Mouse (Mus musculus) heart, postnatal 14 days (tissue): ENCODE results near the gene Olfr790. TPM values are rescaled to one million over a fixed set of nuclear protein-coding genes. Genes with fewer than 3 reads are reported as not detected.

Source experiments
- DNase-seq, 2 experiments: peaks; one replicate each; pipeline ENCODE4 v3.0.0; 2021 to 2022
- intact Hi-C: fragments of 180-260 bp; cut with DNase I; formaldehyde crosslinking; loops from one replicate; pipeline ENCODE4 v1.15.1; 2025
- long read RNA-seq, 2 experiments: library from polyadenylated mRNA; stranded (forward); transcript quantifications; one replicate each; pipeline ENCODE4 v2.0.0; 2021
- total RNA-seq, 2 experiments: library from RNA; stranded (reverse); gene quantifications; 2 replicates each; pipeline ENCODE4 v1.2.3; 2021

The Olfr790 gene
- not detected for total RNA-seq
- long read RNA-seq, experiment 1 = 0 reads
- long read RNA-seq, experiment 2 = 0 reads

GRCm38 (mm10) chr10:129498192-129498591 lies at the start of gene Olfr790:
Gene Olfr790, plus strand, starts transcription at chr10:129498492.
- no peak for DNase-seq
- intact Hi-C loops = no loop called here

GRCm38 (mm10) chr10:129461562-129461961 lies 36.7 kb upstream of the Olfr790 start, which contains the start of gene Olfr787:
Gene Olfr787, plus strand, starts transcription at chr10:129461862.
- no peak for DNase-seq

DNA sequence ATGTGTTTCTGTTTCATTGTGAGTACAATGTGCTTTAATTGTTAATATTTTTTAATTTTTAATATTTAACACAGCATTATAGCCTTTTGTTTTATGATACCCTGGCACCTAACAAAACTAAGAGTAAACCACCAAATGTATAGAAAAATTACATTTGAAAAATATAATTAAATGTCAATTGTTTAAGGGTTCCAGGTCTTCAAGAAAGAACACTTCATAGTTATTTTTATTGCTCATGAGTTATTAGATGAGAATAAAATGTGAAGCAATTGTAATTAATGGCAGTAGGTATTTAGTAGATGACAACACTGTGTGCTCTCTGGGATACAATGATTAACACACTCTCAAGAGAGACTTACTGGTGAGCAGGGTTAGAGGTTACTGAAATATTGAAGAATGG lies 27.6 kb upstream of the Olfr790 start, which contains the start of gene Olfr788:
Gene Olfr788 (plus strand): TSS at position 301 of the 400 bp plus-strand sequence.
- no peak for DNase-seq
- intact Hi-C loops = no loop called here

More at GRCm38 (mm10) chr10:129461562-129461961, 36.7 kb upstream of the Olfr790 start, which contains the start of gene Olfr787:
- intact Hi-C loops = no loop called here

- intact Hi-C loops = no loop called here
- no peak for DNase-seq
Observed at GRCm38 (mm10) chr10:129473256-129473655, 25.0 kb upstream of the Olfr790 start.

- intact Hi-C loops = no loop called here
- DNase-seq = no peak
Observed at GRCm38 (mm10) chr10:129473723-129474122, 24.6 kb upstream of the Olfr790 start.

DNA sequence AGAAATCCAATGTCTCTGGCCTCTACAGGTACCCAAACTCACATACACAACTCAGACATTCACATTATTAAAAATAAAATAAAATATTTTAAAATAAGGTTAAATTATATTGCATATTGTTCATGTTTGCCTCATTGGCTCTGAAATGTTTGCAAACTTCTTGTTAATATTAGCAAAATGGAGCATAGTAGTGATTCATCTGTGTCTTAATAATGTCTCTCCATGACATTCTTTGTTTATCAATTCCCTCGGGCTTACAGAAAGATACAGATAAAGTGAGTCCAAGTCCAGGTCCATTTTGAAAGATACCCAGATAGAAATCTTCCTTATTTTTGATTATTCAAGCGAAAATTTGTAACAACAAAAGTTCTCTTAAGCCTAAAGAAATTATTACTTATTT lies 13.8 kb upstream of the Olfr790 start, which contains the start of gene Olfr789:
Gene Olfr789 (plus strand): TSS at position 301 of the 400 bp plus-strand sequence.
- intact Hi-C loops = no loop called here
- no peak for DNase-seq

- intact Hi-C loops = no loop called here
- no peak for DNase-seq
Observed at GRCm38 (mm10) chr10:129490101-129490500, 8.2 kb upstream of the Olfr790 start.

- intact Hi-C loops = no loop called here
- DNase-seq = no peak
Observed at GRCm38 (mm10) chr10:129521492-129521891, 23.2 kb downstream of the Olfr790 start, which contains the start of gene Olfr791. Gene Olfr791, plus strand, starts transcription at chr10:129521792.

GRCm38 (mm10) chr10:129538862-129539261 lies 40.6 kb downstream of the Olfr790 start, which contains the start of gene Olfr792:
Gene Olfr792, plus strand, starts transcription at chr10:129539162.
- intact Hi-C loops = no loop called here
- no peak for DNase-seq

DNA sequence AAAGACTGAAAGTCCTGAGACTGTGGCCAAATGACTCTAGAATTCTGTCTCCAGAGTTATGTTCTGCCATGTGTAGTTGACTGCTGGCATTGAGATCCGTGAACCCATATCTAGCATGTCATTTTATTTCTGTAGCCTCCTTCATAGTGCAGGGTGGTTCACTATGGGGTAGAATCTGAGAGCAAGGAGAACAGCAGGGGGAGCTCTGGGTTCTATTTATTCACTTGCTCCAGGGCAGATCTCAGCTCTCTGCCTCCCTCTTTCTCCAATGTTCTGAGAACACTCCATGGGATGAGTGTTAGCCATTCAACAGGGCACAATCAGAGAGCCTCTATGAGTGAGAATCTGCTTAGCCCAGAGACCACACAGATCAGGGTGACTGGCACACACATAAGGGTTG lies 51.1 kb downstream of the Olfr790 start:
- DNase-seq = no peak
- intact Hi-C loops = no loop called here

Other genes starting within 250 kb of the Olfr790 start
- not detected for gene Olfr776, start 239.4 kb upstream of the Olfr790 start, total RNA-seq
- not detected for gene Olfr777, start 227.0 kb upstream of the Olfr790 start, total RNA-seq
- gene Olfr780, start 180.4 kb upstream of the Olfr790 start, total RNA-seq = not detected
- not detected for gene Olfr781, start 169.6 kb upstream of the Olfr790 start, total RNA-seq
- not detected for gene Olfr782, start 149.6 kb upstream of the Olfr790 start, total RNA-seq
- not detected for gene Olfr784, start 114.4 kb upstream of the Olfr790 start, total RNA-seq
- gene Olfr785, start 93.1 kb upstream of the Olfr790 start, total RNA-seq = not detected
- gene Olfr786, start 71.2 kb upstream of the Olfr790 start, total RNA-seq = not detected
- not detected for gene Olfr787, start 36.6 kb upstream of the Olfr790 start, total RNA-seq
- gene Olfr788, start 27.5 kb upstream of the Olfr790 start, total RNA-seq = not detected
- not detected for gene Olfr789, start 13.7 kb upstream of the Olfr790 start, total RNA-seq
- not detected for gene Olfr791, start 23.3 kb downstream of the Olfr790 start, total RNA-seq
- gene Olfr792, start 40.7 kb downstream of the Olfr790 start, total RNA-seq = not detected
- not detected for gene Olfr794, start 69.2 kb downstream of the Olfr790 start, total RNA-seq
- gene Olfr796, start 114.1 kb downstream of the Olfr790 start, total RNA-seq = not detected
- not detected for gene Olfr798, start 129.4 kb downstream of the Olfr790 start, total RNA-seq
- gene Olfr799, start 139.0 kb downstream of the Olfr790 start, total RNA-seq = not detected
- gene Olfr800, start 159.2 kb downstream of the Olfr790 start, total RNA-seq = not detected
- gene Olfr801, start 175.4 kb downstream of the Olfr790 start, total RNA-seq = not detected
- not detected for gene Olfr802, start 189.7 kb downstream of the Olfr790 start, total RNA-seq
- not detected for gene Olfr803, start 195.8 kb downstream of the Olfr790 start, total RNA-seq
- gene Olfr804, start 204.7 kb downstream of the Olfr790 start, total RNA-seq = not detected
- gene Olfr805, start 230.9 kb downstream of the Olfr790 start, total RNA-seq = not detected
- gene Olfr806, start 243.4 kb downstream of the Olfr790 start, total RNA-seq = not detected